10 mouse cellular contexts compared by ENCODE assay signal in genomic region chr11:62396405-62396804, GRCm38 (mm10).
DNase-seq lines count a peak whose midpoint lies in the region; ATAC-seq and TF ChIP-seq lines count a peak whose summit lies in the region.
"Had no signal": no experiment of that assay in that cellular context is flagged by ENCODE, and none has a peak within 500 bp of the region (broad histone marks: within the 10 kb centered on the region; RNA-seq: fewer than 3 reads in every experiment).

No protein-coding gene starts in this region.

- no peak overlapping the region for H3K27ac ChIP-seq in heart, embryonic 11.5 days (ENCODE audit: low read depth, low read length)
- H3K27ac ChIP-seq in lung, postnatal 0 days (ENCODE audit: low read length) = no peak overlapping the region
- H3K27ac ChIP-seq: embryonic facial prominence, embryonic 13.5 days; limb, embryonic 12.5 days had no signal

- no peak overlapping the region for H3K9ac ChIP-seq in heart, embryonic 11.5 days (ENCODE audit: low read depth, low read length)
- no peak overlapping the region for H3K9ac ChIP-seq in lung, postnatal 0 days (replicated peaks; ENCODE audit: low read depth)
- H3K9ac ChIP-seq: embryonic facial prominence, embryonic 13.5 days; limb, embryonic 12.5 days had no signal

- TF ChIP-seq CTCF in lung, postnatal 0 days (IDR thresholded peaks at IDR 0.05) = peak; percentile 69

- intact Hi-C loops in heart, postnatal 14 days (cut with DNase I) = loop anchor here (2.0 to 10.0 kb wide), 3 partner anchors 101 to 278 kb away; partner anchors contain the start of gene Trpv2

- H3K9me3 ChIP-seq in heart, embryonic 11.5 days (replicated peaks; ENCODE audit: control insufficient read depth, low read length) = no peaks in the 10 kb centered on the region
- no peaks in the 10 kb centered on the region for H3K9me3 ChIP-seq in lung, postnatal 0 days (ENCODE audit: low read length)
- H3K9me3 ChIP-seq: embryonic facial prominence, embryonic 13.5 days; limb, embryonic 12.5 days had no signal

- DNase-seq in heart, postnatal 14 days = peak; percentile 12 to 56
- peak; percentile 24 to 34 for DNase-seq in B cell, adult 2 months
- peak; percentile 64 for DNase-seq in R1 (ENCODE audit: low read depth, low spot score)
- peak; percentile 61 for DNase-seq in embryo, embryonic 10.5 days (ENCODE audit: low spot score)
- peak; percentile 48 for DNase-seq in lung, postnatal 0 days (ENCODE audit: low spot score)
- no peak for DNase-seq in right cerebral cortex, postnatal 14 days
- no peak for DNase-seq in frontal cortex, postnatal 14 days (ENCODE audit: low spot score in 2 of 2)

- no peak for TF ChIP-seq EP300 in lung, postnatal 0 days (IDR thresholded peaks at IDR 0.05)

- no peaks in the 10 kb centered on the region for H3K4me1 ChIP-seq in heart, embryonic 11.5 days (ENCODE audit: control insufficient read depth, insufficient read depth, low read length)
- no peaks in the 10 kb centered on the region for H3K4me1 ChIP-seq in lung, postnatal 0 days (ENCODE audit: insufficient read depth, low read depth, low read length)
- H3K4me1 ChIP-seq: embryonic facial prominence, embryonic 13.5 days; limb, embryonic 12.5 days had no signal

- no peak overlapping the region for H3K4me3 ChIP-seq in heart, embryonic 11.5 days (ENCODE audit: low read depth, low read length)
- no peak overlapping the region for H3K4me3 ChIP-seq in lung, postnatal 0 days (ENCODE audit: low read depth, low read length)
- H3K4me3 ChIP-seq: embryonic facial prominence, embryonic 13.5 days; limb, embryonic 12.5 days had no signal

- no peak overlapping the region for H3K4me2 ChIP-seq in heart, embryonic 11.5 days
- no peak overlapping the region for H3K4me2 ChIP-seq in lung, postnatal 0 days (replicated peaks; ENCODE audit: low read depth, low read length)
- H3K4me2 ChIP-seq: embryonic facial prominence, embryonic 13.5 days; limb, embryonic 12.5 days had no signal

- peaks cover 11% of the 10 kb centered on the region for H3K36me3 ChIP-seq in heart, embryonic 11.5 days (ENCODE audit: control insufficient read depth, insufficient read depth, low read length)
- peaks cover 30% of the 10 kb centered on the region; the same call in 1 of the 2 replicates for H3K36me3 ChIP-seq in lung, postnatal 0 days (ENCODE audit: insufficient read depth, low read length)

- ATAC-seq in heart, embryonic 11.5 days (replicated peaks; ENCODE audit: insufficient number of reproducible peaks, low FRiP score, low TSS enrichment) = no peak
- ATAC-seq in lung, postnatal 0 days = no peak

- H3K27me3 ChIP-seq in heart, embryonic 11.5 days (ENCODE audit: control insufficient read depth, insufficient read depth, low read length) = no peaks in the 10 kb centered on the region
- H3K27me3 ChIP-seq in lung, postnatal 0 days (replicated peaks; ENCODE audit: insufficient read depth, low read length) = no peaks in the 10 kb centered on the region
- H3K27me3 ChIP-seq: embryonic facial prominence, embryonic 13.5 days; limb, embryonic 12.5 days had no signal

- WGBS in heart, embryonic 11.5 days (ENCODE audit: insufficient replicate concordance) = 87% methylated on average over 2 of the region's 2 CpGs
- WGBS in lung, postnatal 0 days = 79% methylated on average over 2 of the region's 2 CpGs

Comparison
In these comparisons a context has a peak if more than half of its experiments do, and no peak if none do; other contexts are left out.
1. DNase-seq: peak in heart, postnatal 14 days (2 of 2), B cell, adult 2 months (2 of 2), R1 (single experiment), embryo, embryonic 10.5 days (single experiment) and lung, postnatal 0 days (single experiment); none in right cerebral cortex, postnatal 14 days (single experiment) and frontal cortex, postnatal 14 days (0 of 2).